Mouse (Mus musculus) mouse trophoblast stem cell (cell line): ENCODE measurements around the gene Fasn.

Experiments used
- in situ Hi-C, 2 experiments: fragments of 300-500 bp; cut with MseI, MboI; formaldehyde crosslinking; loops; 2 replicates in 1 of 2; 3 replicates in 1 of 2; pipeline ENCODE4 v1.15.1; 2025

Fasn gene

DNA sequence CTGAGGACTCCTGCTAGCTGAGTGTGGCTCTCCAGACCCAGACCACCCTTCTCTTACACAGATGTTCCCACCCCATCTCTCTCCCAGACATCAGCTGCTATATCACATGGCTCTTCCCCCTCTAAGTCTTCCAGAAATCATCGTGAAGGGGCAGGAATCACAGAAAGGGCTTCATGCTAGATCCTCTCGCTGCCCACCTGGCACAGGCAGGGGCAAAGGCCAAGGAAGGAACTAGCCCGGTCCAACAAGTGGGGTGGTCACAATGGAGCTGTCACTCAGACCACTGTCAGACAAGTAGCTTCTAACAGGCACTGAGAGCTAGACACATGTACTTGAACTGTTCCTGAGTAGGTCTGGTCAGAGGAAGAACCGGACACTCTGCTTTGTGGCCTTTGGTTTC lies 4.1 kb upstream of the Fasn start:
- in situ Hi-C loops = no loop called here

DNA sequence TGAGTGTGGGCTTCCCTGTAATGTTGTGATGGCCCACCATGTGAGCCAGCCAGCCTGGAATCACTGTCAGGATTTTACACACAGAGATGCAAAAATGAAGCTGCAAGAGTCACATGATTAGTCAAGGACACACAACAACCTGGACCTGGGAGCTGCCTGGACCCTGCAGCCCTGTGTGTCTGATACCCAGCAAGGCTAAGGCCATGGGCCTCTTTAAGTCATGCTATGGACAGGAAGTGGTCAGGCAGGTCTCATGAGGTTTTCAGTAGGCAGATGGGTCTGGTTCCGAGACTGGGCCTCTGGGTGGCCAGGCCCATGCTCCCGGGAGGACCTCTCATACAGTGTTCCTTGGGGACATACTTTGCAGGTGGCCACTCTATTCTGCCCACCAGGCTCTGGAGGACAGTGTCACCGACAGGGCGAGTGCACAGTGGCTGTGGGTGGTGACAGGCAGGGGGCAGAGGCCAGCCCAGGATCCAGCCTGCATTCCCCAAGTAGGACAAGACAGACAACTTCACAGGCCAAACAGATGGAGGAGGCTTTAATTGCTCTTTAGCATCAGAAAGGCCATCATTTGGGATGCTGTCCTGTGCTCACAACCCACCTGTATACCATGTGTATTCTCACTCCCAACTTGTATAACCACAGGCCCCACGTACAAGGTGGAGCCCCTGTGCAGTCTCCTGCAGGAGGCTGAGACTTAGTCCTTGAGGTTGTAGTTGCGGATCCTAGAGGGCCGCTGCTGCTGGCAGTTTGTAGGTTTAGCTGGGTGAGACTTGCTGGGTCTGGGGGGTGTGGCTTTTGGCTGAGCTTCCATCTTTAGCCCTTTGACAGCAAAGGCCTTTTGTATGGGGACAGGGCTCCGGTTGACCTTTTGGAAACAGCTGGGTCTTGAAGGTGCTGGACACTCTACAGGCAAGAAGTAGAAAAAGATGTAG lies 1.9 kb upstream of the Fasn start:
- in situ Hi-C loops = no loop called here

DNA sequence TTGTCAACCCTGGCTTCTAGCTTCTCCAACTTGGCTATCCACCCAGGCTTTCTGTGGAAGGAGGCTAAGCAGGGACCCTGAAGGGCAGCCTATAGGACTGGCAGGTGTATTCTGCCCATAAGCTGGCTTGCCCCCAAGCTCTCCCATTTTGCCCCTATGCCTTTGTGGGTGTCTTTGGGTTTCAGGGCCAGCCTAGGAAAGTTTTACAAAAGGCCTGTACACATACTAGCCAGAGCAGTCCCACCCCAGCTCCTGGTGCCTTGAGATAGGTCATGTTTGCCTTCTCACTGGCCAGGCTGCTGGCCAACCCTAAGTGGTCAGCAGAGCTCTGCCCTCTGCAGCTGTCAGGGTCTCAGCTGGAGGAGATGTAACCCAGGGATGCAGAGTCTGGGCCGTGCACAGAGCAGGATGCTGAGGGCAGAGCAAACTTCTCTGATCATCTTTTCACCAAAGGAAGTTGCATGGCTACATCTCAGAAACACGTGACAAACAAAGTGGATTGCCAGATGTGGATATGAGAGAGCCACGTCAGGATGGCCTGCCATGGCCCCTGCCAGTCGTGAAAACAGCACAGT lies 1.0 kb upstream of the Fasn start:
- in situ Hi-C loops = no loop called here

DNA sequence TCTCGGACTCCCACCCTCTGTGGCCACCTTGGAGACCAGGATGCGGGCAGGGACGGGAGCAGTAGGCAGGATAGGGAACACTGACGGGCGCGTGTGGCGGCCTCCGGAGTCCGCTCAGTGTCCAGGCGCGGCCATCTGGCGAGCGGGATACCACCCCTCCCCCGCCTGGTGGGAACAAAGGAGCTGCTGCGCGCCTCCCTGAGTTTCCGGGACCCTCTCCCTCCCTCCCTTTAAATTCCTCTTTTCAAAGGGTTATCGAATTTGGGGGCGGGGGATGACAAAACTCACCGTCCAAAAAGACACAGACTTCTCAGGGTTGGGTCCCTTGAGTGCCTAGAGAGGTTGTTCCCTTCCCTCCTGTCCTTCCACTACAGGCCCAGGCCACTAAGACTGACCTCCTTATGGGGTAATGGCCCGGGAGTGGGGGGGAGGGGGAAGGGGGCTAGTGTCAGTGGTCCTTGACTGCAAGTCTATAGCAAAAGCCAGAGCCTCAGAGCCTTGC lies 491 bp upstream of the Fasn start:
- in situ Hi-C loops = no loop called here

DNA sequence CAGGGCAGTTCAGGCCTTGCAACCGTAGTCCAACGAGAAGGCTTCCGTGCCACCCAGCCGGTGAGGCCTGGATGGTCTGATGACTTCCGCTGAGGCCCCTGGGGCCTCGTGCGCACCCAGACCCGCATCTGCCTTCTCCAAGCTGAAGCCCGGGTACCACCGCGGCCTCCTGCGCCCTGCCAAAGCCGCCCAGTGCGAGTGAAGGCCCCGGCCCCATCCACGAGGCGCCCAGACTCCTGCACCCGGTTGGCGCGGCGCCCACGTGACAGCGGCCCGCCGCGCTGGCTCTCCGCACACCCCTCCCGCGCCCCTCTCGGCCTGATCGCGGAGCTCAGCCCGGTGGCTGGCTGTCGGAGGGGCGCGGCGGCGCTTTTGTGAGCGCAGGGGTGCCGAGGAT lies 798 bp downstream of the Fasn start:
- in situ Hi-C loops = no loop called here

DNA sequence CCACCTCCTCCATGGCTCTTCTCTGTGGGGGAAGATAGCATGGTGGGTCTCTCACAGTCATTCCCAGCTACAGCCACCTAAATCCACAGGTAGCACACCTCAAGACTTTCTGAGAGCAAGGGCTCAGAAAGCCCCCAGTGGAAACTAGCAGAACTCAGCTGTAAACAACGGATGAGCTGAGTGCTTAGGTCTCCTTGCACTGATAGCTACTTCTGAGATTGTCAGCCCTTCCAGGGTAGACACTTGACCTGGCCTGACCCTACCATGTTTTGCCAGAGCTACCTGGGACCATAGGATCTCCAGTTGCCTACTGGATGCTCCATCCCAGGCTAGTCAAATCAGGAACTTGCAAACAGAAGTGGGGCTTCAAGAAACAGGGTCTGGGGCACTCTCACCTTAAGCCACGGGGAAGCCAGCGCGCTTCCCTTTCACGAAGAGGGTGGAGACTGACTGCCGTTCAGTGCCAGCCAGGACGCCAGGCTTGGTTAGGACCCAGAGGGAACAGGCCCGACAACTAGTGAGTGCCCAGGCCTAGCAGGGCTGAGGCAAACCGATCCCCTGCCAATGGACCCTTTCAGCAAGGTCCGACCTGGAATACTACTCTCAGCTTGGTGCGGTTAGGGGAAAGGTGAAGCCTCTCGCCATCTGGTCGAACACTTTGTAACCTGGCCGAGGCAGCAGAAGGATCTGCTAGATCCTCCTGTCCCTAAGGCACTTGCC lies 1.4 kb downstream of the Fasn start:
- in situ Hi-C loops = no loop called here

DNA sequence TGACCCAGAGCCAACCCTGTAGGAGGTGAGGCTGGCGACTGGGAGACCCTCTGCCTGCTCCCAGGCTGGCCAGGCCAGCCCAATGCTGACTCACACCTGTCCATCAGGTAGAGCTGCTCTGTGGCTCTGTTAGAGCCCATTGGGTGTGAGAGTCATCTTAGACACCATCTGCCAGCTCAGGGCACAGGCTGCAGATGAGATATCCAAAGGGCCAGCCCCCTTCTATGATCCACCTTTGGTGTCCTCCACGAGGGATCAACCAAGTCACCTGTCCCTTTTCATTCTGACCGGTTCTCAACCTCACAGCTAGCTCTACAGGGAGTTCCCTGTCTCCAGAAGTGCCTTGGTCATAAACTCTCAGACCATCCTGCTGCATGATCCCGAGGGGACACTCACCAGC lies 2.0 kb downstream of the Fasn start:
- in situ Hi-C loops = no loop called here

DNA sequence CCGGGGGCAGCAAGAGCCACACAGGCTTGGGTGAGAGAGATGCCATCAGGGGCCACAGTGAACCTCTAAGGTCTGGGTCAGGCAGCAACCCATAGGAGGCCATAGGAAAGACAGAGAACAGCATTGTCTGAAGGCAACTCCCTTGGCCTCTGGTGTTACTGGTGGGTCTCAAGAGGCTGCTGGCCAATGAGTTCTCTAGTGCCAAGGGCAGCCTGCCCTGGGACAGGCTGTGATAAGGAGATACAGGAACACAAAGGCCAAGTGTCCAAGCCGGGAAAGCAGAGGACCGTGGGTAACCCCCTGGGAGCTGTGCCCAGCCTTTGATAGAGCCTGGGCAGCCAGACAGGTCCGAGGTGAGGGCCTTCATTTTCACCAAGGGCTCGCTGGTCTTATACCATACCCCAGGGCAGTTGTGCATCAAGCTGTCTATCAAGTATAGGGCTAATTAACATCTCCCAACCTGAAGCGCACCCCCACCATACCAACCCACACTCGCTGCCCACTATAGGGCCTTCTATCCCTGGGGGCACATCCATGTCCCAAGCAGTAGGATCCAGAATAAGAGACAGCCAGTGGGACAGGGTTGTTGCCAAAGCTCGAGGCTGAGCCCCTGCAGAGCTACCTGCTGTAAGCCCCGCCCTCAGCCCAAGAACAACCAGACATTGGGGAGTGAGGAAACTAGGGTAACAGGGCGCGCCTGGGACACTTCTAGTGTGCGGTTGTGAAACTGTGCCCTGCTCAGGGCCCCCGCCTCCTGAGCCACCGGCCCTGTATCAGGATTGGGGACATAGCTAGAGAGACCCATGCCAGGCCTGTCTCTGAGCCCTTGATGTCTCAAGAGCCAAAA lies 3.0 kb downstream of the Fasn start:
- in situ Hi-C loops = no loop called here

DNA sequence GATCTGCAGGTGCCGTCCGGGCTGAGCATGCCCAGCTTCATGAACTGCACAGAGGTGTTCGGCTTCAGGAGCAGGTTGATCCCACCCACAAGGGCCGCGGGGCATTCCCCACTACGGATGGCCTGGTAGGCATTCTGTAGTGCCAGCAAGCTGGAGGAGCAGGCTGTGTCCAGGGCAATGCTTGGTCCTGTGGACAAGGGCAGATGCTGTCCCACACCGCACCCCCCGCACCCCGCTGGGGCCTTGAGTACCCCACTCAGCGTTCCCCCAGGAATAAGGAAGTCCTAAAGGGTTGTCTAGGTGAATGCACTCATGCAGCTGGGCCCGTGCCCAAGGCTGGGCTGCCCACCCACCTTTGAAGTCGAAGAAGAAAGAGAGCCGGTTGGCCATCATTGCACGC lies 3.8 kb downstream of the Fasn start:
- in situ Hi-C loops = no loop called here

DNA sequence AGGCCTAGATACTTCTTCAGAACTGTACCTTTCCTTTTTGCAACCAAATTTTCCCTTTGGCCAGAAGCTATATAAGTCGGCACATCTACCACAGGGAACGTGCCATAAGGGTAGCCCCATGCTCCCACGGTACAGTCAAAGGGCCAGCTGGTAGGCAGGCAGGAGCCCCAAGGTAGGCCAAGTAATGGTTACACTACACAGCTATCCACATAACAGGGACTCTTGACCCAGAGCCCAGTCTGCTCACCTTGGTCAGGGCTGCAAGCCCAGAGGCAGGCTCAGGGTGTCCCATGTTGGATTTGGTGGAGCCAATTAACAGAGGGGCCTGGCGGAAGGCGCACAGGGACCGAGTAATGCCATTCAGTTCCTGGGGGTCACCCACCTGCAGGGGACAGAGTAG lies 4.8 kb downstream of the Fasn start:
- in situ Hi-C loops = no loop called here

DNA sequence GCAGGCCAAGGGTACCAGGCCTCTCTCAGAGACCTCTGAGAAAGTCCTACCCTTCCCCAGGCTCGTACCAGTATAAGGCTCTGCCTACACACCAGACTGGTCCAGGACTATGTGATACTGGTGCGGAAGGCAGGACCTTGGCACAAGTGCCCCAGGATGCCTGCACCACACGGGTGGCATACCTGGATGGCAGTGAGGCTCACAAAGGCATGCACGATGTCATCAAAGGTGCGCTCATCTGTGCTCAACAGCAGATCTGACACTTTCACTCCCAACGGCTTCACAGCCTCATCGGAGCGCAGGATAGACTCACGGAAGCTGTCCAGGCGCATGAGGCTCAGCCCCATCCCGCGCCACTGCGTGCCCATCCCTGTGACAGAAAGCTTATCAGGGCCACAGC lies 6.1 kb downstream of the Fasn start:
- in situ Hi-C loops = no loop called here

DNA sequence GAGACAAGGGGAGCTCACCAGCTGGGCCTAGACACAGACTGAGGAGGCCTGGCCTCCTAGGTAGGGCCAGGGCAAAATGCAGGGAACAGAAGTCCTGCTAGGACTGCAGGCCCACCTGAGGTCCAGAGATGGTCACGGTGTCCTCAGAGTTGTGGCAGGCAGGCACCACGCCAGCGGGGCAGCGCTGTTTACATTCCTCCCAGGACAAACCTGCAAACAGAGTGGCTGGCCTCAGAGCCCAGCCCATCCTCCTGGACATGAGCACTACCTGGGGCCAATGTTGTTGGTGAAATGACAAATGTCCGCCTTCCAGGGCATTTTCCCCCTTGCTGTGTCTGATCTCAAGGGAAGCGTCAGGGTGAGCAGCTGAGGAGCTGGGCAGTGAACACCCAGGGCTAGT lies 7.0 kb downstream of the Fasn start:
- in situ Hi-C loops = no loop called here

DNA sequence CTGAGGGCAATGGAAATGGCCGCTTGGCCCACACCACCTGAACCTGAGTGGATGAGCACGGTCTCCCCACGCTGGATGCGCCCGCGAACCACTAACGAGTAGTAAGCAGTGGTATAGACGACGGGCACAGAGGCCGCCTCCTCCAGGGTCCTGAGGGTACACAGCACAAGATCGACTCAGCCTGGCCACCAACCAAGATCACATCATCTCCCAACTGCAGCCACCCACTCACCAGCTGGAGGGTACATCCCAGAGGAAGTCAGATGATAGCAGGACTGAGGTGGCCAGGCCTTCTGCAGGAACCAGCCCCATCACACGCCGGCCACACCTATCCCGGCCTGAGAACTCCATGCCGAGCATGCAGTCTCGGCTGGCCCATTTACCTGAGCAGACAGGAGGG lies 12.3 kb downstream of the Fasn start:
- in situ Hi-C loops = no loop called here

DNA sequence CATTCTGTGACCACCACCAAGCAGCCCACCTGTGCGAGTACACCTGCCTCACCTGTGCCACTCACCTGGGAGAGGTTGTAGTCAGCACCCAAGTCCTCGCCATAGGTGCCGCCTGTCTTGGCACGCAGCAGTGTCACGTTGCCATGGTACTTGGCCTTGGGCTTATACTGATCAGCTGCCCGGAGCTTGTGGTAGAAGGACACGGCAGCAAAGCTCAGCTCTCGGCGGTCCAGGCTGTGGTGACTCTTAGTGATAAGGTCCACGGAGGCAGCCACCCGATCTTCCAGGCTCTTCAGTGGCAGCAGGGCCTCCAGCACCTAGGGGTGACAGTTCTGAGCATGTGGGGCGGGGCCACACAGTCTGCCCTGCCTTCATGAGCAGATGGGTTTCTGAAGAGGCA lies 16.3 kb downstream of the Fasn start:
- in situ Hi-C loops = no loop called here

DNA sequence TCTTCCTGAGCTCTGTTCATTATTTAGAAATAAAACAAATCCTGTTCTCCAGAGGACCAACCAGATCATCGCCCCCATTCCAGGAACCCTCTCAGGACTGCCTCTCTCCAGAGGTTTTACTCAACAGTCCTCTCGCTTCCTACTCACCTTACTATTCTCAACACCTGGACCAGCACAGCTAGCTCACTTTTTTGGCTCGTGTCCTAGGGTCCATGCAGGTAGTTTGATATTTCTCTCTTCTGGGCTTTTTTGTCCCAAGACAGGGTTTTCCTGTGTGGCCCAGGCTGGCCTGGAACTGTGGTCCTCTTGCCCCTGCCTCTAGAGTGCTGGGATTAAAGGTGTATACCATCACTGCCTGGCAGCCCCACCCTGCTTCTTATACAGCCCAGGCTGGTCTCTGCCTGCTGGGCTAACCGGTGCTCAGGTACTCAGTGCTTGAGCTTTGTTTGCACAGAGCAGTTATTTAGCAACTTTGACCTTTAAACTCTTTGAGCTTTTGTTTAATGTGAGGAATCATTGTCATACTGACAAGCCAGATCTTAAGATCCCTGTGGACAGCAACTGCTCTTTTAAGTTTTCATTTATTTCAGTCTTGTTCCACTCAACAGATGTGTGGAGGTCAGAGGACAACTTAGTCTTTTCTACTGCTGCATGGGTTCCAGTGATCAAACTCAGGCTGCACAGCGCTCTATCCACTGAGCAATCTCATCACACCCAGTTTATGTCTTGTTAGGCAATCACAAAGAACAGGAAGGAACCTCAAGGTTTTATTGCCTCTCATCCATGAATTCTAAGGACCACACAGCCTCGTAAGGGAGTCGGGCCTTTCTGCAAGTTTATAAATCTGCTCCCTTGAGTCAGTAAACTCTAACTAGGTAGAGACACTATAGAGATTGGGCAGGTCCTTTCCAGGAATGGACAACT lies 18.7 kb downstream of the Fasn start:
- in situ Hi-C loops = no loop called here

DNA sequence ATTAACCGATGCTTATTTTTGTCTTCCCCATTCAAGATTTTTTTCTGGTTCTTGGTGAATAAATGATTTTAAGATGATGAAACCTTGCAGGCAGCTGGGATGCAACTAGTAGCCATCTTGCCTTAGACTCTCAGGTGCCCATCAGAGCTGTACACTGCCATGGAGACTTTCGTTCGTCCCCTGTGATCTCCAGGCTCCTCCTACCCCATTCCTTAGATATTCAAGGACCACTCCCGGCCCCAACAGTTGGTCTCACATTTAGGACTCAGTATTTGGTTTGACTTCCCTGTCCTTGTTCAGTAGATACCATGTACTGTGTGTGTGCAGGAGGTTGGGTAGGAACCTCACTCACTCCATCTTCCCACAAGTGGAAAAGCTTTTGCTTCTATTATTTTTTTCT lies 19.6 kb downstream of the Fasn start:
- in situ Hi-C loops = no loop called here

DNA sequence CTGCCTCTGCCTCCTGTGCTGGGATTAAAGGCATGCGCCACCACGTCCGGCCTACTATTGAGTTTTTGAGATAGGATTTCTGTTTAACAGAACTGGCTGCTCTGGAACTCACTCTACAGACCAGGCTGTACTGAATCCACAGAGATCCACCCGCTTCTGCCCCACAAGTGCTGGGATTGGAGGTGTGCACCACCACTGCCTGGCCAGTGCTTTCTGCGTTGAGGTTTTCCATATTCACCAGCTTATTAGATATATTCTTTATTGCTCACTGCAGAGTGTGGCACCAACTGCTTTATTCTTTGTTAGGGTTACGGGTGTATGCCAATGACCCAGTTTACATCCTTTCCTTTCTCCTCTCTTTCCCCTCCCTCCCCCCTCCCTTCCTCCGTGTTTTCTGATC lies 20.1 kb downstream of the Fasn start:
- in situ Hi-C loops = no loop called here

DNA sequence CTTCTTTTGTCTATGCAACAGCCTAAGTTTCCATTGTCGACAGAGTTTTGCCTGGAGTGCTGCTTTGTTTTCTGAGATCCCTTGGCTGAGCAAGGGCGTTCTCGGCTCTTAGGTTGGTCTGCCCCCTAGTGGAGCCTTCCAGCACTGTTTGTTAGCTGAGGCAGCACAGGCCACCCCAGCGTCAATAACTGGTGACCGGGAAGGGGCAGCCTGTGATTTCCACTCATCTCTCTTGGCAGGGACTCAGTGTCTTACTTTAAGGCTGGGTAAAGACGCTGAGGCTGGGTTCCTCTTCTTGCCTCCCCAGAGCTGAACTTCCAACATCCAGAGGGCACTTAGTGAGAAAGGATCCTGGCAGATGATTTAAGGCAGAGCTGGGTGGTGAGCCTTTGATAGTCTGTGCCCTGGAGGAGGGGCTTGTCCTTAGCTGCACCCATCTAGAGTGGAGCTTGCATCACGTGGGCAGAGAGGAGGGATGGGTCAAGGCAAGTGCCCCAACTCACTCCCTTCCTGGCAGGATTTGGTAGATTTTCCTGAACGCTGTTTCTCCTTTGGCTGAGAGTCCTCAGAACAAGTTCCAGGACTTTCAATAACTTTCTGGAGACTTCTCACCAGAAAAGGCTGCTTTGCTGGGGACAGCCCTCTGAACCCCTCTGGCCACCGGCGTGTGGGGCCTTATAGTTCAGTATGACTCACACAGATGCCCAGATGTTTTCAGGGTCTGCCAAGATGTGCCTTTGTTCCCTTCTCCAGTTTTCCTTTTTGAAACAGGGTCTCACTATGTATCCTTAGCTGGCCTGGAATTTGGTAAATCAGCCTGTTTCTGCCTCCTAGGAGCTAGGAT lies 24.1 kb downstream of the Fasn start:
- in situ Hi-C loops = no loop called here

DNA sequence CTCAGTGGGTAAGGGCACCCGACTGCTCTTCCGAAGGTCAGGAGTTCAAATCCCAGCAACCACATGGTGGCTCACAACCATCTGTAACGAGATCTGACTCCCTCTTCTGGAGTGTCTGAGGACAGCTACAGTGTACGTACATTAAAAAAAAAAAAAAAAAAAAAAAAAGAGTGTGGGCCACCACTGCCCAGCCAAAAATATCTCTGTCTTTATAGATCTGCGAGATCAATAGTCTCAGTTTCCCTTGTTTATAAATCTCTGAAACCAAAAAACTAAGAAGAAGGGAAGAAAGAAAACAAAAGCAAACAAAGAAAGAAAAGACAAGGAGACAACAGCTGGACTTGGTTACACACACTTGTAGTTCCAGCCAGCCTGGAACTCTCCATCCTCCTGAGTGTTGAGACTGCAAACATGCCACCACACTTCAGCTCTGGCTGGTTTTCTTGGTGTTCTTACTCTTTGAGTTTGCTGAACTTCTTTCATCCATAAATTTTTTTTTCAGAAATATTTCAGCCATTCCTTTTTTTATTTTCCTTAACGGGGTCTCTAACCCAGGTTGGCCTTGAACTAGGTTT lies 24.9 kb downstream of the Fasn start:
- in situ Hi-C loops = no loop called here
